Mouse (Mus musculus): ENCODE data around the gene Asic5. TPM values are rescaled to one million over a fixed set of nuclear protein-coding genes. Genes with fewer than 3 reads are reported as not detected.

Asic5 gene
- not detected in 2 replicates for polyA plus RNA-seq (2016; fragmentation: Nextera tagmentation; extraction: Ambion mirVana)

GRCm38 (mm10) chr3:81981990-81982389, at the start of gene Asic5:
Gene Asic5 (plus strand): TSS chr3:81982290.
- Histone ChIP-seq H3K4me3 (no peak within 1 kb of the TSS), H3K27me3 (replicated peaks) (no peaks in the 10 kb centered on the region), H3K27ac (no peak within 1 kb of the TSS), H3K36me3 (no peaks in the 10 kb centered on the region), H3K4me1 (no peaks in the 10 kb centered on the region), H3K4me2 (no peak within 1 kb of the TSS), H3K9ac (no peak within 1 kb of the TSS), H3K9me3 (replicated peaks) (no peaks in the 10 kb centered on the region)
- no peak for ATAC-seq
- 73% methylated on average over 5 of the region's 5 CpGs for WGBS (ENCODE audit: insufficient replicate concordance)

GRCm38 (mm10) chr3:81933348-81933747, 48.7 kb upstream of the Asic5 start:
- WGBS (ENCODE audit: insufficient replicate concordance): 65% methylated on average over 4 of the region's 4 CpGs
- H3K27me3 ChIP-seq (replicated peaks): no peaks in the 10 kb centered on the region
- no peak overlapping the region; the same call in 1 of the 2 replicates for H3K4me2 ChIP-seq
- no peak overlapping the region for H3K27ac ChIP-seq
- no peak overlapping the region for H3K9ac ChIP-seq
- 0 out of 2 replicates have a peak, but pooled peaks cover 7% of the 10 kb centered on the region for H3K4me1 ChIP-seq
- H3K9me3 ChIP-seq (replicated peaks): no peaks in the 10 kb centered on the region
- ATAC-seq: no peak
- no peak overlapping the region; the same call in 1 of the 2 replicates for H3K4me3 ChIP-seq
- no peaks in the 10 kb centered on the region for H3K36me3 ChIP-seq

- no peaks in the 10 kb centered on the region for H3K4me1 ChIP-seq
- no peak overlapping the region for H3K27ac ChIP-seq
- no peaks in the 10 kb centered on the region for H3K27me3 ChIP-seq (replicated peaks)
- no peak overlapping the region for H3K4me2 ChIP-seq
- H3K9me3 ChIP-seq (replicated peaks): no peaks in the 10 kb centered on the region
- no peaks in the 10 kb centered on the region for H3K36me3 ChIP-seq
- no peak overlapping the region for H3K9ac ChIP-seq
- no peak for ATAC-seq
- 41% methylated on average over 3 of the region's 3 CpGs for WGBS (ENCODE audit: insufficient replicate concordance)
- no peak overlapping the region for H3K4me3 ChIP-seq
Observed at GRCm38 (mm10) chr3:81938924-81939323, 43.2 kb upstream of the Asic5 start.

- Histone ChIP-seq H3K27me3 (replicated peaks) (no peaks in the 10 kb centered on the region), H3K4me3 (no peak overlapping the region), H3K4me2 (no peak overlapping the region), H3K27ac (no peak overlapping the region), H3K4me1 (no peaks in the 10 kb centered on the region), H3K36me3 (no peaks in the 10 kb centered on the region), H3K9ac (no peak overlapping the region), H3K9me3 (replicated peaks) (no peaks in the 10 kb centered on the region)
- 68% methylated on average over 3 of the region's 3 CpGs for WGBS (ENCODE audit: insufficient replicate concordance)
- no peak for ATAC-seq
Observed at GRCm38 (mm10) chr3:81942341-81942740, 39.7 kb upstream of the Asic5 start.

- no peaks in the 10 kb centered on the region for H3K4me1 ChIP-seq
- ATAC-seq: no peak
- H3K36me3 ChIP-seq: no peaks in the 10 kb centered on the region
- H3K9ac ChIP-seq: no peak overlapping the region
- H3K27ac ChIP-seq: no peak overlapping the region
- no peak overlapping the region for H3K4me3 ChIP-seq
- H3K9me3 ChIP-seq (replicated peaks): no peaks in the 10 kb centered on the region
- 66% methylated on average over 3 of the region's 3 CpGs for WGBS (ENCODE audit: insufficient replicate concordance)
- H3K27me3 ChIP-seq (replicated peaks): no peaks in the 10 kb centered on the region
- no peak overlapping the region for H3K4me2 ChIP-seq
Observed at GRCm38 (mm10) chr3:81943097-81943496, 39.0 kb upstream of the Asic5 start.

GRCm38 (mm10) chr3:81944851-81945393, 37.2 kb upstream of the Asic5 start:
- H3K4me1 ChIP-seq: peaks cover 4% of the 10 kb centered on the region
- H3K9me3 ChIP-seq (replicated peaks): no peaks in the 10 kb centered on the region
- no peak for ATAC-seq
- H3K9ac ChIP-seq: no peak overlapping the region
- H3K4me3 ChIP-seq: no peak overlapping the region
- H3K27ac ChIP-seq: no peak overlapping the region
- WGBS (ENCODE audit: insufficient replicate concordance): 77% methylated on average over 7 of the region's 7 CpGs
- no peaks in the 10 kb centered on the region for H3K27me3 ChIP-seq (replicated peaks)
- H3K4me2 ChIP-seq: no peak overlapping the region
- no peaks in the 10 kb centered on the region for H3K36me3 ChIP-seq

- Histone ChIP-seq H3K4me3 (no peak overlapping the region), H3K36me3 (no peaks in the 10 kb centered on the region), H3K4me1 (peaks cover 4% of the 10 kb centered on the region), H3K9ac (no peak overlapping the region), H3K4me2 (no peak overlapping the region), H3K27me3 (replicated peaks) (no peaks in the 10 kb centered on the region), H3K27ac (no peak overlapping the region), H3K9me3 (replicated peaks) (no peaks in the 10 kb centered on the region)
- 11% methylated on average over 1 of the region's 1 CpGs for WGBS (ENCODE audit: insufficient replicate concordance)
- ATAC-seq: no peak; the same call in 1 of the 2 replicates
Observed at GRCm38 (mm10) chr3:81949048-81949447, 33.0 kb upstream of the Asic5 start.

GRCm38 (mm10) chr3:81951785-81952184, 30.3 kb upstream of the Asic5 start:
- H3K27ac ChIP-seq: no peak overlapping the region
- H3K36me3 ChIP-seq: no peaks in the 10 kb centered on the region
- no peak overlapping the region for H3K4me2 ChIP-seq
- H3K9me3 ChIP-seq (replicated peaks): no peaks in the 10 kb centered on the region
- 60% methylated on average over 2 of the region's 2 CpGs for WGBS (ENCODE audit: insufficient replicate concordance)
- no peak for ATAC-seq
- H3K9ac ChIP-seq: no peak overlapping the region
- H3K4me1 ChIP-seq: peaks cover 4% of the 10 kb centered on the region
- H3K4me3 ChIP-seq: no peak overlapping the region
- no peaks in the 10 kb centered on the region for H3K27me3 ChIP-seq (replicated peaks)

GRCm38 (mm10) chr3:81957484-81957883, 24.6 kb upstream of the Asic5 start:
- H3K9ac ChIP-seq: no peak overlapping the region
- H3K27me3 ChIP-seq (replicated peaks): no peaks in the 10 kb centered on the region
- WGBS (ENCODE audit: insufficient replicate concordance): 86% methylated on average over 5 of the region's 5 CpGs
- no peaks in the 10 kb centered on the region for H3K4me1 ChIP-seq
- no peaks in the 10 kb centered on the region for H3K36me3 ChIP-seq
- no peak overlapping the region for H3K4me3 ChIP-seq
- H3K9me3 ChIP-seq (replicated peaks): no peaks in the 10 kb centered on the region
- H3K27ac ChIP-seq: no peak overlapping the region
- ATAC-seq: no peak
- H3K4me2 ChIP-seq: no peak overlapping the region

GRCm38 (mm10) chr3:81961336-81961735, 20.8 kb upstream of the Asic5 start:
- no peaks in the 10 kb centered on the region for H3K4me1 ChIP-seq
- no peak for ATAC-seq
- no peak overlapping the region for H3K9ac ChIP-seq
- H3K4me3 ChIP-seq: no peak overlapping the region
- H3K36me3 ChIP-seq: no peaks in the 10 kb centered on the region
- 43% methylated on average over 5 of the region's 5 CpGs for WGBS (ENCODE audit: insufficient replicate concordance)
- H3K4me2 ChIP-seq: no peak overlapping the region
- no peak overlapping the region for H3K27ac ChIP-seq
- no peaks in the 10 kb centered on the region for H3K27me3 ChIP-seq (replicated peaks)
- H3K9me3 ChIP-seq (replicated peaks): no peaks in the 10 kb centered on the region

GRCm38 (mm10) chr3:81963768-81964167, 18.3 kb upstream of the Asic5 start:
- H3K27me3 ChIP-seq (replicated peaks): no peaks in the 10 kb centered on the region
- no peak overlapping the region for H3K4me3 ChIP-seq
- H3K9me3 ChIP-seq (replicated peaks): no peaks in the 10 kb centered on the region
- no peak for ATAC-seq
- H3K27ac ChIP-seq: no peak overlapping the region
- H3K36me3 ChIP-seq: no peaks in the 10 kb centered on the region
- no peak overlapping the region for H3K9ac ChIP-seq
- no peak overlapping the region for H3K4me2 ChIP-seq
- 45% methylated on average over 5 of the region's 5 CpGs for WGBS (ENCODE audit: insufficient replicate concordance)
- H3K4me1 ChIP-seq: no peaks in the 10 kb centered on the region

- Histone ChIP-seq H3K9me3 (replicated peaks) (no peaks in the 10 kb centered on the region), H3K36me3 (no peaks in the 10 kb centered on the region), H3K4me2 (no peak overlapping the region), H3K4me3 (no peak overlapping the region), H3K27me3 (replicated peaks) (no peaks in the 10 kb centered on the region), H3K27ac (no peak overlapping the region), H3K9ac (no peak overlapping the region), H3K4me1 (no peaks in the 10 kb centered on the region)
- no peak for ATAC-seq
- WGBS (ENCODE audit: insufficient replicate concordance): 47% methylated on average over 3 of the region's 3 CpGs
Observed at GRCm38 (mm10) chr3:81964596-81964995, 17.5 kb upstream of the Asic5 start.

GRCm38 (mm10) chr3:81975607-81976006, 6.5 kb upstream of the Asic5 start:
- 46% methylated on average over 4 of the region's 4 CpGs for WGBS (ENCODE audit: insufficient replicate concordance)
- Histone ChIP-seq H3K4me3 (no peak overlapping the region), H3K36me3 (no peaks in the 10 kb centered on the region), H3K4me1 (no peaks in the 10 kb centered on the region), H3K9ac (no peak overlapping the region), H3K27me3 (replicated peaks) (no peaks in the 10 kb centered on the region), H3K27ac (no peak overlapping the region), H3K9me3 (replicated peaks) (no peaks in the 10 kb centered on the region), H3K4me2 (no peak overlapping the region)
- ATAC-seq: no peak
